Mouse (Mus musculus) limb, embryonic 13.5 days (tissue): ENCODE measurements around the gene Aadacl2. TPM values are rescaled to one million over a fixed set of nuclear protein-coding genes. Genes with fewer than 3 reads are reported as not detected.

Source experiments
- ATAC-seq: fragments of 200-750 bp; cut with Nextera tagmentation; 2 replicates; pipeline ENCODE4 v1.8.0; 2017; ENCODE audit warnings: low read depth, moderate number of reproducible peaks, moderate TSS enrichment; ENCODE audit not compliant: low FRiP score
- H3K27ac ChIP-seq: fragments of 300-500 bp; sonication (generic); 2 replicates; pipeline ENCODE4 v1.5.1; 2015; ENCODE audit warnings: inconsistent platforms, mild to moderate bottlenecking, moderate library complexity
- H3K27me3 ChIP-seq: fragments of 300-500 bp; sonication (generic); 2 replicates; pipeline ENCODE4 v1.6.1; 2015; ENCODE audit warnings: mild to moderate bottlenecking, inconsistent platforms
- H3K36me3 ChIP-seq: fragments of 300-500 bp; sonication (generic); 2 replicates; pipeline ENCODE4 v1.6.1; 2015; ENCODE audit warnings: inconsistent platforms, mild to moderate bottlenecking, moderate library complexity
- H3K4me1 ChIP-seq: fragments of 300-500 bp; sonication (generic); 2 replicates; pipeline ENCODE4 v1.6.1; 2015; ENCODE audit warnings: inconsistent platforms
- H3K4me2 ChIP-seq: fragments of 300-500 bp; sonication (generic); replicated peaks from 2 replicates; pipeline ENCODE4 v1.6.1; 2015; ENCODE audit warnings: inconsistent platforms, mild to moderate bottlenecking, moderate library complexity
- H3K4me3 ChIP-seq: fragments of 300-500 bp; sonication (generic); 2 replicates; pipeline ENCODE4 v1.5.1; 2015; ENCODE audit warnings: moderate library complexity, mild to moderate bottlenecking, inconsistent platforms
- H3K9ac ChIP-seq: fragments of 300-500 bp; sonication (generic); 2 replicates; pipeline ENCODE4 v1.6.1; 2015; ENCODE audit warnings: mild to moderate bottlenecking, inconsistent platforms
- H3K9me3 ChIP-seq: fragments of 300-500 bp; sonication (generic); 2 replicates; pipeline ENCODE4 v1.6.1; 2016; ENCODE audit warnings: inconsistent platforms
- WGBS: fragments of 180-500 bp; shearing (Covaris S2); methylation state at CpG from one replicate; pipeline ENCODE4 v1.1.7; 2015; 5-methylcytosine and 5-hydroxymethylcytosine counted together
- polyA plus RNA-seq: library from polyadenylated mRNA; unstranded; fragments of >200 nt; fragmentation: Nextera tagmentation; extraction: Ambion mirVana; gene quantifications from 2 replicates; pipeline ENCODE4 v1.2.1, GENCODE M21; 2015

Gene Aadacl2
- polyA plus RNA-seq = not detected in 2 replicates

GRCm38 (mm10) chr3:60006443-60006842 lies at the start of gene Aadacl2:
Aadacl2 (plus strand) TSS chr3:60006743.
- no peaks in the 10 kb centered on the region for H3K9me3 ChIP-seq
- H3K4me1 ChIP-seq = no peaks in the 10 kb centered on the region
- H3K27ac ChIP-seq = no peak within 1 kb of the TSS
- ATAC-seq = no peak
- no peaks in the 10 kb centered on the region for H3K27me3 ChIP-seq
- 77% methylated on average over 1 of the region's 1 CpGs for WGBS
- no peak within 1 kb of the TSS for H3K9ac ChIP-seq
- H3K36me3 ChIP-seq = no peaks in the 10 kb centered on the region
- no peak within 1 kb of the TSS for H3K4me2 ChIP-seq
- H3K4me3 ChIP-seq = no peak within 1 kb of the TSS

DNA sequence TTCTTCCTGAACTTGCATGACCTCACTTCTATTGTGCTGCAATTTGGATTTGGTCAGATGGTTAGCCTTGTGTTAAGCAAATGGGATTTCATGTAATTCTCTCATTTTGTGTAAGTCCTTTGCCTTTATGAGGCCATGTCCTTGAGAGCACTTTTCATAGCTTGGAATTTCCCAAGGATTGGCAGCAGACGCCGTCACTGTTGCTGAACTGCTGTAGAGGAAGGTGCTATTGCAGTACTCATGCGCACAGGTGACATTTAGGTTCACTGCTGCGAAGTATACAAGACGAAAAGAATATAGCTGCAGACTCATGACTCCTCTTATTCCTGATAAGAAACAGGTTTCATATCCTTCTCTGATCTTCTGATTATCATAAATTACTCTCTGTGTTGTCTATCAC lies 35.7 kb upstream of the Aadacl2 start:
- Histone ChIP-seq H3K9me3 (no peaks in the 10 kb centered on the region), H3K4me1 (no peaks in the 10 kb centered on the region), H3K27me3 (no peaks in the 10 kb centered on the region), H3K36me3 (no peaks in the 10 kb centered on the region), H3K4me3 (no peak overlapping the region), H3K27ac (no peak overlapping the region), H3K9ac (no peak overlapping the region), H3K4me2 (no peak overlapping the region)
- 86% methylated on average over 5 of the region's 5 CpGs for WGBS
- no peak for ATAC-seq

DNA sequence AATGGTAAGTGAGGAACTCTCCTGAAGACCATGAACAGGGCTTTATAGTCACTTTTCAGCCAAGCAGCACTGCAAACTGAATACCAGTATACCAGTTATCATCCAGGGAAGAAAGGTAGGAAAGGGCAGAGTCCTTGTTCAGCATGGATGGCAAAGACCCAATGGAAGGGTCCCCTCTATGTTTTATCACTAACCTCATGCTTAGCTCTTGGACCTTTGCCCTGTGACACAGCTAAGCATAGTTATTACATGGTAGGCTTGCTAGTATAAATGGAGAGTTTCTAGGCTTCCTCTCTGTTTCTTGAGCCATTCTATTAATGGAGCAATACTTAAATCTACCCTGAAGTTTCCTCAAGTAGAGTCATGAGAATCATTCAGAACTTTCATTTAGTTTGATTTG lies 32.0 kb upstream of the Aadacl2 start:
- no peak overlapping the region for H3K4me3 ChIP-seq
- no peak overlapping the region for H3K4me2 ChIP-seq
- H3K4me1 ChIP-seq = no peaks in the 10 kb centered on the region
- H3K27me3 ChIP-seq = no peaks in the 10 kb centered on the region
- no peak overlapping the region for H3K27ac ChIP-seq
- no peaks in the 10 kb centered on the region for H3K9me3 ChIP-seq
- no peak for ATAC-seq
- H3K36me3 ChIP-seq = no peaks in the 10 kb centered on the region
- H3K9ac ChIP-seq = no peak overlapping the region

GRCm38 (mm10) chr3:60003622-60004021 lies 2.9 kb upstream of the Aadacl2 start:
- Histone ChIP-seq H3K4me2 (no peak overlapping the region), H3K27me3 (no peaks in the 10 kb centered on the region)
- ATAC-seq = no peak

GRCm38 (mm10) chr3:60025417-60025816 lies 18.9 kb downstream of the Aadacl2 start, which contains the start of gene Aadac:
Aadac (plus strand) TSS chr3:60025717.
- Histone ChIP-seq H3K27me3 (no peaks in the 10 kb centered on the region), H3K36me3 (no peaks in the 10 kb centered on the region), H3K4me2 (no peak within 1 kb of the TSS), H3K9me3 (no peaks in the 10 kb centered on the region), H3K4me1 (no peaks in the 10 kb centered on the region), H3K9ac (no peak within 1 kb of the TSS), H3K4me3 (no peak within 1 kb of the TSS), H3K27ac (no peak within 1 kb of the TSS)
- no peak for ATAC-seq
- WGBS = 76% methylated on average over 1 of the region's 1 CpGs

More at GRCm38 (mm10) chr3:60003622-60004021, 2.9 kb upstream of the Aadacl2 start:
- Histone ChIP-seq H3K4me1 (no peaks in the 10 kb centered on the region), H3K9ac (no peak overlapping the region), H3K27ac (no peak overlapping the region), H3K9me3 (no peaks in the 10 kb centered on the region), H3K36me3 (no peaks in the 10 kb centered on the region), H3K4me3 (no peak overlapping the region)

DNA sequence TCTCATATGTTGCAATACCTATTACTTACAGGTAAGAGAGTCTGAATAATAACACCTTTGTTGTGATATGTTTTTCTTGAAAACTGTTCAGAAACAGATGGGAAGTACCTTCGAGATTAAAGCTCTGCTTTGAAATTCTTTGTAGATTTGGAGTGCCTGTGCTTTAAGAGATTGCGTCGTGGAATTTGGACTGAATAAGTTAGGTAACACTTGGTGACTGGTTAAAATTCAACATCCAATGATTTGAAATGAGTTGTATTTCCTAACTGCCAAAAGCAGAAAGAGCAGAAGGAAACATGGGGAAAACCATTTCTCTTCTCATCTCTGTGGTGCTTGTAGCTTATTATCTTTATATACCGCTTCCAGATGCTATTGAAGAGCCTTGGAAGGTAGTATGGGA lies 25.0 kb downstream of the Aadacl2 start:
- no peak overlapping the region for H3K9ac ChIP-seq
- no peak overlapping the region for H3K27ac ChIP-seq
- no peaks in the 10 kb centered on the region for H3K36me3 ChIP-seq
- H3K4me3 ChIP-seq = no peak overlapping the region
- ATAC-seq = no peak
- no peaks in the 10 kb centered on the region for H3K4me1 ChIP-seq
- WGBS = 86% methylated on average over 4 of the region's 4 CpGs
- no peaks in the 10 kb centered on the region for H3K9me3 ChIP-seq
- no peak overlapping the region for H3K4me2 ChIP-seq
- no peaks in the 10 kb centered on the region for H3K27me3 ChIP-seq

GRCm38 (mm10) chr3:60046221-60046913 lies 39.8 kb downstream of the Aadacl2 start:
- Histone ChIP-seq H3K9ac (no peak overlapping the region), H3K27ac (no peak overlapping the region), H3K4me2 (no peak overlapping the region), H3K4me3 (no peak overlapping the region), H3K27me3 (no peaks in the 10 kb centered on the region), H3K9me3 (no peaks in the 10 kb centered on the region), H3K36me3 (no peaks in the 10 kb centered on the region), H3K4me1 (no peaks in the 10 kb centered on the region)
- WGBS = 74% methylated on average over 3 of the region's 3 CpGs
- no peak for ATAC-seq

DNA sequence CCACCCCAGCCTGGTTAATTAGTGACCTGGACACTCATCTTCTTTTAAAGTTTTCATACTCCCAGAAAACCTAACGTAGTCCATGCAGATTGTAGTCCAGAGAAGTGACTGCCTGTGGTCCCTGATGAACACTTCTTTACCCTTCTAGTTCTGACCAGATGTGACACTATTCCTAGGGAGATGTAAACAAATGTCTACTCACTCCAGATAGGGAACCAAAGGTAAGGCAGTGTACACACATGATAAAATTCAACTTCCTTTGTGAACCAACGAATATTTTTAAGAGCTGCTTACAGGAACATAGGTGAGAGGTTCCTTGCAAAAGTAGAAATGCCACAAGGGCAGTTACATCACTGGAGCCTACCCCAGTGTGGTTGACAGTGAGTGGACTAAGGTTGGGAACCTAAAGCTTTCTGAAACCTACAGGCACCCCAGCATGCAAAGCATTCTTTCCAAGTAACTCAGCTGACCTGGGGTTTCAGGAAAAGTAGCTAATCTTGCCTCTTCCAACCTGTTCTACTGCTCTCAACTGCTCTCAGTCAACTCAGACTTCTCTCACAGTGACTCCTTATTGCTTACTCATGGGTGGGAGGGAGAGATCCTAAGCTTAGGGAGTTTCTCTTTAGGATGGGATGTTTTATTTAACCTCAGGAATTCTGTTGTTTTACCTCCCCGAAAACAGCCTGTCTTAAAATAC lies 46.8 kb downstream of the Aadacl2 start:
- Histone ChIP-seq H3K9ac (no peak overlapping the region), H3K36me3 (no peaks in the 10 kb centered on the region), H3K4me3 (no peak overlapping the region), H3K9me3 (no peaks in the 10 kb centered on the region; the same call in 1 of the 2 replicates), H3K27ac (no peak overlapping the region), H3K4me2 (no peak overlapping the region), H3K27me3 (no peaks in the 10 kb centered on the region), H3K4me1 (no peaks in the 10 kb centered on the region)
- WGBS = 75% methylated on average over 3 of the region's 3 CpGs
- ATAC-seq = no peak

DNA sequence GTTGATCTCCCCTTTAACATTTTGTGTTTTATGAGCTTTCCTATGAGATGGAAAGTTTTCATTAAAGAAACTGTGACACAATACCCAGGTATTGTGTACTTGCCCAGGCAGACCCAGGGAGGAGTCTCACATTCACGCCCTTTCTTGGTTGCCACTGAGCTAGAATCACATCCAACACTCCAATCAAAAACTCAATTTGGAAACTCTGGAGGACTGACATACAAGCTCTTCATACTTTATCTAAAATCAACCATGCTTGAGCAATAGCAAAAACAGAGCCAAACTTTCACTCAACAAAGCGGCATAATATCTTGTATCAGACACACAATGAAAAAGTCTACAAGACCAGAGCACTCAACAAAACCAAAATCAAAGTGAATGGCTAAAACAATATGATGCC lies 47.4 kb downstream of the Aadacl2 start:
- Histone ChIP-seq H3K4me2 (no peak overlapping the region), H3K27ac (no peak overlapping the region), H3K9me3 (no peaks in the 10 kb centered on the region; the same call in 1 of the 2 replicates), H3K9ac (no peak overlapping the region), H3K4me1 (no peaks in the 10 kb centered on the region), H3K36me3 (no peaks in the 10 kb centered on the region), H3K4me3 (no peak overlapping the region), H3K27me3 (no peaks in the 10 kb centered on the region)
- ATAC-seq = no peak
- WGBS = 77% methylated on average over 2 of the region's 2 CpGs

DNA sequence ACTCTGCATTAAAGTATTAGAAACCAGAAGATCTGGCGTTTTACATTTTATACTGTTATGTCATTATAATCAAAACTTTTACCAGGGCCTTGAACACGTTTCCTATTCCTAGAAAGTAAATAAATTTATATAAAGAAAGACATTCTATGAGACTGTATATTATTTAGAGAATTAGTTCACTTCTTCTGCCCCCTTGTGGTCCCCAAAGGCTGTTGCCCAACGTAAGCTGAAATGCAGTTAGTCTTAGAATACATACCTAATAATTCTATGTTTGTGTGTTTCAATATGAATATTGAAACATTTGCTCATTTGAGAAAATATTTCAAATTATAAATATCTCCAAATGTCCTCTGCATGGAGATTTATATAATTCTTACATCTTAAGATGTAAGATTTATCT lies 49.9 kb downstream of the Aadacl2 start:
- no peak for ATAC-seq
- no peaks in the 10 kb centered on the region for H3K4me1 ChIP-seq
- no peak overlapping the region for H3K4me3 ChIP-seq
- no peak overlapping the region for H3K4me2 ChIP-seq
- no peaks in the 10 kb centered on the region; the same call in 1 of the 2 replicates for H3K9me3 ChIP-seq
- no peaks in the 10 kb centered on the region for H3K36me3 ChIP-seq
- no peak overlapping the region for H3K9ac ChIP-seq
- no peaks in the 10 kb centered on the region for H3K27me3 ChIP-seq
- WGBS = 32% methylated on average over 3 of the region's 3 CpGs
- no peak overlapping the region for H3K27ac ChIP-seq

GRCm38 (mm10) chr3:60057070-60057808 lies 50.7 kb downstream of the Aadacl2 start:
- 79% methylated on average over 2 of the region's 2 CpGs for WGBS
- H3K4me2 ChIP-seq = no peak overlapping the region

DNA sequence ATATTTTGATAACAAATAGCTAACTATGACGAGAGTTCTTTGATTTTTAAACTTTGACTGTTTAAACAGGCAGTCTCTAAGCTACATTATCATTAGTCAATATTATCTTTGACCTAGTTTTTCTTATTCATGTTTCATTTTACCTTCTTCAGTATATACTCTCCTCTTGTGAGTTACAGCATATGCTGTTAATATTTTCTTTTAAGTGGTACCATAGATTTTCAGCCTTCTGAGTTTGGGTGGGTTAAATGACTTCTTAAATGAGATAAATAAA lies 51.2 kb downstream of the Aadacl2 start:
- no peak overlapping the region for H3K27ac ChIP-seq

More at GRCm38 (mm10) chr3:60057070-60057808, 50.7 kb downstream of the Aadacl2 start:
- Histone ChIP-seq H3K4me1 (no peaks in the 10 kb centered on the region), H3K27me3 (no peaks in the 10 kb centered on the region), H3K9ac (no peak overlapping the region), H3K27ac (no peak overlapping the region), H3K36me3 (no peaks in the 10 kb centered on the region), H3K4me3 (no peak overlapping the region), H3K9me3 (no peaks in the 10 kb centered on the region; the same call in 1 of the 2 replicates)
- no peak for ATAC-seq

More for the DNA sequence above, 51.2 kb downstream of the Aadacl2 start:
- ATAC-seq = no peak
- H3K4me3 ChIP-seq = no peak overlapping the region
- 75% methylated on average over 1 of the region's 1 CpGs for WGBS
- no peak overlapping the region for H3K4me2 ChIP-seq
- no peaks in the 10 kb centered on the region for H3K4me1 ChIP-seq
- H3K27me3 ChIP-seq = no peaks in the 10 kb centered on the region
- H3K9me3 ChIP-seq = no peaks in the 10 kb centered on the region; the same call in 1 of the 2 replicates
- H3K36me3 ChIP-seq = no peaks in the 10 kb centered on the region
- no peak overlapping the region for H3K9ac ChIP-seq
